Mouse (Mus musculus) embryonic facial prominence, embryonic 11.5 days (tissue): ENCODE results near the gene Defb29. TPM values are rescaled to one million over a fixed set of nuclear protein-coding genes. Genes with fewer than 3 reads are reported as not detected.

Experiments used
- ATAC-seq: fragments of 200-750 bp; cut with Nextera tagmentation; replicated peaks from 2 replicates; pipeline ENCODE4 v1.8.0; 2017; ENCODE audit warnings: low read depth; ENCODE audit not compliant: insufficient number of reproducible peaks, low FRiP score, low TSS enrichment
- DNase-seq: peaks from one replicate; pipeline ENCODE4 v3.0.0-alpha.2; 2015; ENCODE audit warnings: low spot score
- H3K27ac ChIP-seq: fragments of 300-500 bp; sonication (generic); replicated peaks from 2 replicates; pipeline ENCODE4 v1.5.1; 2014; ENCODE audit warnings: mild to moderate bottlenecking, low read depth, low read length, control low read depth
- H3K27me3 ChIP-seq: fragments of 300-500 bp; sonication (generic); 2 replicates; pipeline ENCODE4 v1.6.1; 2014; ENCODE audit warnings: mild to moderate bottlenecking, low read length, moderate library complexity, mixed read lengths; ENCODE audit not compliant: control insufficient read depth, insufficient read depth
- H3K36me3 ChIP-seq: fragments of 300-500 bp; sonication (generic); replicated peaks from 2 replicates; pipeline ENCODE4 v1.6.1; 2014; ENCODE audit warnings: low read depth, mild to moderate bottlenecking, low read length, moderate library complexity, mixed read lengths; ENCODE audit not compliant: control insufficient read depth, insufficient read depth
- H3K4me1 ChIP-seq: fragments of 300-500 bp; sonication (generic); 2 replicates; pipeline ENCODE4 v1.6.1; 2014; ENCODE audit warnings: low read length, mixed read lengths; ENCODE audit not compliant: control insufficient read depth, insufficient read depth
- H3K4me2 ChIP-seq: fragments of 300-500 bp; sonication (generic); 2 replicates; pipeline ENCODE4 v1.6.1; 2014; ENCODE audit warnings: low read depth, mild to moderate bottlenecking, control low read depth, low read length, moderate library complexity
- H3K4me3 ChIP-seq: fragments of 300-500 bp; sonication (generic); 2 replicates; pipeline ENCODE4 v1.5.1; 2014; ENCODE audit warnings: low read depth, low read length, control low read depth
- H3K9ac ChIP-seq: fragments of 300-500 bp; sonication (generic); replicated peaks from 2 replicates; pipeline ENCODE4 v1.6.1; 2014; ENCODE audit warnings: mild to moderate bottlenecking, control low read depth, low read length
- H3K9me3 ChIP-seq: fragments of 300-500 bp; sonication (generic); replicated peaks from 2 replicates; pipeline ENCODE4 v1.6.1; 2016; ENCODE audit warnings: mild to moderate bottlenecking, low read length, inconsistent platforms, mixed read lengths; ENCODE audit not compliant: control insufficient read depth
- WGBS: fragments of 180-500 bp; shearing (Covaris S2); extraction: QIAGEN DNeasy Blood & Tissue Kit; methylation state at CpG from one replicate; pipeline ENCODE4 v1.1.7; 2014; 5-methylcytosine and 5-hydroxymethylcytosine counted together
- polyA plus RNA-seq: library from polyadenylated mRNA; unstranded; fragments of >200 nt; fragmentation: Nextera tagmentation; extraction: Ambion mirVana; gene quantifications from 2 replicates; pipeline ENCODE4 v1.2.1, GENCODE M21; 2014

Defb29 gene
- polyA plus RNA-seq, 1 experiment from 2014 or later: not detected

DNA sequence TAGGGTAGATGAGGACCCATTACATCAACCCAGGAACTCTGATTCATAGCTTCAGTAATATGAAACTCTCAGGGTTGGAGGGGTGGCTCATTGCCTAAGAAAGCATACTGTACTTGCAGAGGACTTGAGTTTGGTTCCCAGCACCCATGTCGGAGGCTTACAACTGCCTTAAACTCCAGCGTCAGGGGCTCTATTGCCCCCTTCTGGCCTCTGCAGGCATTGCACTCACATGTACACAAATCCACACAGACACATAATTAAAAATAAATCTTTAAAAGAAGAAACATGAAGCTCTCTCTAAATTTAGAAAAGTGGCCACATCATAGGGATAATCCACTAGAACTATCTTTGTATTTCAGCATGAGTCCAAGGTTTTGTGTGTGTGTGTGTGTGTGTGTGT is 3.0 kb upstream of the Defb29 start:
- Histone ChIP-seq H3K27me3 (no peaks in the 10 kb centered on the region), H3K4me1 (no peaks in the 10 kb centered on the region), H3K27ac (no peak overlapping the region), H3K4me2 (no peak overlapping the region), H3K9ac (no peak overlapping the region), H3K4me3 (no peak overlapping the region), H3K36me3 (no peaks in the 10 kb centered on the region), H3K9me3 (no peaks in the 10 kb centered on the region)
- ATAC-seq: no peak
- no peak for DNase-seq
- 73% methylated on average over 2 of the region's 2 CpGs for WGBS

DNA sequence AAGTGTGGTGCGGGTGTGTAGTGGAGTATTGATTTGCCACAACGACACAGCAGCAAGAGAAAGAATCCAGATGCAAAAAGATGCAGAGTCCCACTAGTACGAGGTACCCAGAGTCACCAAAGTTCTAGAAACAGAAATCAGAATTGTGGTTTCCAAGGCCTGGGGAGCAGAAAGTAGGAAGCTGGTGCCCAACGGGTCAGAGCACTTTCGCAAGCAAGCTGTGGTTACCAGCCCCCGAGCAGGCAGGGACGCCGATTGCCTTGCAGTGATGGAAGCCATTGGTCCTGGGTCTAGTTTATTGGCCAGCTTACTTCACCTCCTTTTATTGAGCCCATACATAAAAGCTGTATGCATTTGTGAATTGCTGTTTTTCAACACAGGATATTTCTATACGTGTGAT is 2.1 kb upstream of the Defb29 start:
- no peaks in the 10 kb centered on the region for H3K9me3 ChIP-seq
- H3K9ac ChIP-seq: no peak overlapping the region
- ATAC-seq (no peak), DNase-seq (no peak)
- no peaks in the 10 kb centered on the region for H3K36me3 ChIP-seq
- no peaks in the 10 kb centered on the region for H3K27me3 ChIP-seq
- H3K4me1 ChIP-seq: no peaks in the 10 kb centered on the region
- H3K4me3 ChIP-seq: no peak overlapping the region
- no peak overlapping the region for H3K27ac ChIP-seq
- no peak overlapping the region for H3K4me2 ChIP-seq
- 86% methylated on average over 9 of the region's 9 CpGs for WGBS

- Histone ChIP-seq H3K4me3 (no peak within 1 kb of the TSS), H3K27ac (no peak within 1 kb of the TSS), H3K4me1 (no peaks in the 10 kb centered on the region), H3K9ac (no peak within 1 kb of the TSS), H3K9me3 (no peaks in the 10 kb centered on the region), H3K27me3 (no peaks in the 10 kb centered on the region), H3K36me3 (no peaks in the 10 kb centered on the region), H3K4me2 (no peak within 1 kb of the TSS)
- ATAC-seq (no peak), DNase-seq (no peak)
- WGBS: 80% methylated on average over 4 of the region's 4 CpGs
Measured at GRCm38 (mm10) chr2:152517981-152518380, 21.9 kb downstream of the Defb29 start, which contains the start of gene Defb28. Gene Defb28, plus strand, starts transcription at chr2:152518255.

DNA sequence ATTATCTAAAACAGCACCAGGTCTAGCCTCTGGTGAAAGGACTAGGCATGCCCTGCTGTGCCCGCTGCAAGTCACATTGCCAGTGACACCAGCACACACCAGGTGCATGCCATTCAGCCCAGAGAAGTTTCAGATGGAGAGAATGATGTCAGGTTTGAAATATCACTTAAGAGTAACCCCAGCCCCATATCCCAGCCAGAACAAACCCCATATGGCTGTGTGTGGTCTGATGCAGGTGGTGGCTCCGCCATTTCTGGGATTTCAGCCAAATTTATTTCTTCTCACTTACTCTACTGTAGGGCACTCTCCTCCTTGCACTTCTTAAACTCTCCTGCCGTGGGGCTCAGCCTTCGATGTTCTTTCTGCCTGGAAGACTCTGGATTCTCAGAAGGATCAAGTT is 23.8 kb downstream of the Defb29 start:
- WGBS: 85% methylated on average over 4 of the region's 4 CpGs
- H3K27me3 ChIP-seq: no peaks in the 10 kb centered on the region
- H3K9me3 ChIP-seq: no peaks in the 10 kb centered on the region
- ATAC-seq (no peak), DNase-seq (no peak)
- H3K9ac ChIP-seq: no peak overlapping the region
- H3K4me1 ChIP-seq: no peaks in the 10 kb centered on the region
- no peak overlapping the region for H3K27ac ChIP-seq
- H3K36me3 ChIP-seq: no peaks in the 10 kb centered on the region
- H3K4me3 ChIP-seq: no peak overlapping the region
- H3K4me2 ChIP-seq: no peak overlapping the region

- Histone ChIP-seq H3K9ac (no peak within 1 kb of the TSS), H3K4me1 (no peaks in the 10 kb centered on the region), H3K4me2 (no peak within 1 kb of the TSS), H3K9me3 (no peaks in the 10 kb centered on the region), H3K27ac (no peak within 1 kb of the TSS), H3K27me3 (no peaks in the 10 kb centered on the region), H3K36me3 (no peaks in the 10 kb centered on the region), H3K4me3 (no peak within 1 kb of the TSS)
- DNase-seq (no peak), ATAC-seq (no peak)
- WGBS: 61% methylated on average over 1 of the region's 1 CpGs
Measured at GRCm38 (mm10) chr2:152511592-152511991, 28.3 kb downstream of the Defb29 start, which contains the start of gene Defb26. Gene Defb26, minus strand, starts transcription at chr2:152511692.

GRCm38 (mm10) chr2:152503950-152504349 is 35.9 kb downstream of the Defb29 start:
- DNase-seq (no peak), ATAC-seq (no peak)
- no peak overlapping the region for H3K4me2 ChIP-seq
- no peak overlapping the region for H3K27ac ChIP-seq
- H3K4me1 ChIP-seq: no peaks in the 10 kb centered on the region
- H3K4me3 ChIP-seq: no peak overlapping the region
- no peaks in the 10 kb centered on the region for H3K27me3 ChIP-seq
- H3K9ac ChIP-seq: no peak overlapping the region
- WGBS: 74% methylated on average over 2 of the region's 2 CpGs
- H3K36me3 ChIP-seq: no peaks in the 10 kb centered on the region
- no peaks in the 10 kb centered on the region for H3K9me3 ChIP-seq

- no peaks in the 10 kb centered on the region for H3K27me3 ChIP-seq
- H3K4me2 ChIP-seq: no peak overlapping the region
- H3K27ac ChIP-seq: no peak overlapping the region
- no peaks in the 10 kb centered on the region for H3K9me3 ChIP-seq
- H3K4me3 ChIP-seq: no peak overlapping the region
- H3K9ac ChIP-seq: no peak overlapping the region
- 74% methylated on average over 6 of the region's 6 CpGs for WGBS
- DNase-seq (no peak), ATAC-seq (no peak)
- no peaks in the 10 kb centered on the region for H3K4me1 ChIP-seq
- no peaks in the 10 kb centered on the region for H3K36me3 ChIP-seq
Measured at GRCm38 (mm10) chr2:152500863-152501229, 39.1 kb downstream of the Defb29 start.

GRCm38 (mm10) chr2:152500204-152500862 is 39.6 kb downstream of the Defb29 start:
- WGBS: 77% methylated on average over 7 of the region's 7 CpGs

More at GRCm38 (mm10) chr2:152500204-152500862, 39.6 kb downstream of the Defb29 start:
- H3K27ac ChIP-seq: no peak overlapping the region
- ATAC-seq: no peak
- H3K9me3 ChIP-seq: no peaks in the 10 kb centered on the region
- DNase-seq: no peak
- H3K9ac ChIP-seq: no peak overlapping the region
- no peak overlapping the region for H3K4me3 ChIP-seq
- H3K36me3 ChIP-seq: no peaks in the 10 kb centered on the region
- H3K4me2 ChIP-seq: no peak overlapping the region
- no peaks in the 10 kb centered on the region for H3K4me1 ChIP-seq
- no peaks in the 10 kb centered on the region for H3K27me3 ChIP-seq
